Mouse (Mus musculus) bone marrow macrophage, adult 2 months (primary cell): ENCODE results near the gene Crybb3. TPM values are rescaled to one million over a fixed set of nuclear protein-coding genes. Genes with fewer than 3 reads are reported as not detected.

Source experiments
- H3K27ac ChIP-seq: 2 replicates; pipeline ENCODE4 v1.5.1; 2012; ENCODE audit warnings: low read depth, low read length; ENCODE audit not compliant: insufficient read depth
- H3K4me1 ChIP-seq: 2 replicates; pipeline ENCODE4 v1.6.1; 2012; ENCODE audit warnings: low read length; ENCODE audit not compliant: control insufficient read depth, insufficient read depth
- H3K4me3 ChIP-seq: 2 replicates; pipeline ENCODE4 v1.5.1; 2012; ENCODE audit warnings: mild to moderate bottlenecking, low read length, moderate library complexity; ENCODE audit not compliant: insufficient read depth
- CTCF ChIP-seq: IDR thresholded peaks from 2 replicates; pipeline ENCODE4 v1.5.1; 2012; ENCODE audit warnings: low read depth, mild to moderate bottlenecking, low read length, moderate library complexity
- POLR2A ChIP-seq: IDR thresholded peaks from 2 replicates; pipeline ENCODE4 v1.6.1; 2012; ENCODE audit warnings: mild to moderate bottlenecking, low read depth, low read length, borderline replicate concordance
- polyA plus RNA-seq: library from polyadenylated mRNA; stranded (reverse); fragments of >200 nt; gene quantifications from 2 replicates; pipeline ENCODE4 v1.2.4, GENCODE M21; 2012; ENCODE audit not compliant: missing spikeins, insufficient read depth, insufficient read length

Gene Crybb3
- polyA plus RNA-seq, 1 experiment, result not detected

DNA sequence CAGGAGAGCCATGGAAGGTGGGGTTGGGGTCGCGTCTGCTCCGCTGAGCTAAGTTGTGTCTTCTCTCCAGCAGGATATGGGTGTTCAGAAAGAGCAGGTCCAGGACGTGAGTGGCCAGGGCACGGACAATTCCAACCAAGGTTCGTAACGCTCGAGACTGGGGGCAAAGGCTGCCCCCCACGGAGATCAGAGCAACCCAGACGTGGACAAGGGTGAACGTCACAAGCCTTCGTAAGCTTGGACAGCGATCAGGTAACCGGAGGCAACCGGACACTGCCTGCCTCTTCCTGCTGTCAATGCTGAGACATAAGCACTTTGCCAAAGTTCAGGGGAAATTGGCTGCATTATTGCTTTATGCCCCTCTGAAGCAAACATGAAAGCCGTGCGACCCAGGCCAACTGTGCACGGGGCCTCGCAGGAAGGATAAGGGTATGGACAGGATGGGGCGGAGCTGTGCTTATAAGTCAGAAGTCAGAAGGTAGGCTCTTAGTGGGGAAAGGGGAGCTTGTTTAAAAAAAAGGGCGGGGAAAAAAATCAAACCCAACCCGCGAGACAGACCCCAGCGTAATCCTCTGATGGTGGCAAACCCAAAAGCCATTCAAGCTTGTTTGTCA is 8.8 kb upstream of the Crybb3 start:
- no peak for TF ChIP-seq POLR2A
- H3K4me3 ChIP-seq, result no peak overlapping the region
- H3K27ac ChIP-seq, result no peak overlapping the region
- H3K4me1 ChIP-seq, result no peaks in the 10 kb centered on the region

DNA sequence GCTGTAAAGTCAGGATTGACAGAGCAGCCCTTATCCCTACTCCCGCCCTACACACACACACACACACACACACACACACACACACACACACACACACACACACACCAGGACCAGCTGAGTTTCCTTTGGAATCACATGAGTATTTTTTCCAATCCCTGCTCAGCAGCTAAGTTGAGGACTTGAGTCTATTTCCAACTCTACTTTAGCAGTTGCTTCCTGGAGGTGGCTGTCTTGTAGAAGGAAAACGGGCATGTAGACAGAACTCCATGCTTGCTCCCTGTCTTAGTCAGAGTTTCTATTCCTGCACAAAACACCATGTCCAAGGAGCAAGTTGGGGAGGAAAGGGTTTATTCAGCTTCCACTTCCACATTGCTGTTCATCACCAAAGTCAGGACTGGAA is 6.1 kb upstream of the Crybb3 start:
- Histone ChIP-seq H3K4me1 (no peaks in the 10 kb centered on the region), H3K27ac (no peak overlapping the region), H3K4me3 (no peak overlapping the region)
- no peak for TF ChIP-seq CTCF
- no peak for TF ChIP-seq POLR2A

DNA sequence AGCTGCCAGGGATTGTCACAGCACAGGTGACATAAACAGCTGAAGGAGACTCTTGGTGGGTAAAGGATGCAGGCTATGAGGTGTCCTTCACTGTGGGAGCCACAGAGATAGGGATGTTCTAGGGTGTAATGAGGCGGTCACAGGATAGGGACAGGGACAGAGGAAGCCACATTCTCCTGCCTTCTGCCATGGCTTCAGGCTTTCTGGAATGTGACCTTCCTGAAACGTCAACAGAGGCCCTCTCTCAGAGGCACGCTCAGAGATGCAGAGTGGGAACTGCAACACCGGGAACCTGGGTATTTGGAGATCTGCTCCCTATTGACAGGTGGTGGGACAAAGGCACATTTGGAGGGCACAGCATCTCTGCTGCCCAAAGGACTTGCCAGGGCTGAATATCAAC is 5.6 kb upstream of the Crybb3 start:
- no peaks in the 10 kb centered on the region for H3K4me1 ChIP-seq
- H3K27ac ChIP-seq, result no peak overlapping the region
- H3K4me3 ChIP-seq, result no peak overlapping the region
- TF ChIP-seq CTCF, result no peak

DNA sequence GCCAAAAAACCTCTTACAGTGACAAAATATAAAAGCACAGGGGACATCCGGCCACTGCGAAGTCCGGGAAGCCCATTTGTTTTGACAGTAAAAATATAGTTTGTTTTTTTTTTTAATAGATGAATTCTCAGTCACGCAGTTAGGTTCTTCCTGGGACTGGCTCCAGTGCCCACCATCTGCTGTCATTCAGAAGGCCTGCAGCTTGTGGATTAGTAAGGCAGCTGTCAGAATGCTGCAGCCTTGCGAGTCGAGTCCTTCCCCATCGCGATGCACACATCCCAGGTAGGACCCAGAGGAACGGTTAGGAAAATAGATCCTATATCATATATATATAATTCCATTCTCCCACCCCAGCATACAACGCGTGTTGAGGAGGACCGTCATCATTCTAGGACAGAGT is 5.1 kb upstream of the Crybb3 start:
- Histone ChIP-seq H3K27ac (no peak overlapping the region), H3K4me1 (no peaks in the 10 kb centered on the region), H3K4me3 (no peak overlapping the region)
- TF ChIP-seq POLR2A (no peak), CTCF (no peak)

DNA sequence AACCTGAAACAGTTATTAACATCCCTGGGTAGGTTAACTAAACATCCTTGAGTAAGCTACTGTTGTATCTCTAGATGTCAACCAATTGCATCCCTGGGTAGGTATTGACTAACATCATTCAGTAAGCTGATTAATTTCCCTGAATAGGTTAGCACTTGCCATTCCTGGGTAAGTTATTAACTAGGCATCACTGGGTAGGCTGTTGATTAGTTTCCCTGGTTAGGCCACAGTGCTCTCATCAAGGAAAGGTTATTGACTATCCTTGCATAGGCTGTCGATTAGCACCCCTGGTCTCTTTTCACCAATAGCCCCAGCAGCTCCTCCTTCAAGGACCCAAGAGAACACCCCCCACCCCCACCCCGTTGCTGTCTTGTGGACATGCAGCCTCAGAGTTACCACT is 4.5 kb upstream of the Crybb3 start:
- H3K27ac ChIP-seq, result no peak overlapping the region
- no peak for TF ChIP-seq POLR2A
- TF ChIP-seq CTCF, result no peak

DNA sequence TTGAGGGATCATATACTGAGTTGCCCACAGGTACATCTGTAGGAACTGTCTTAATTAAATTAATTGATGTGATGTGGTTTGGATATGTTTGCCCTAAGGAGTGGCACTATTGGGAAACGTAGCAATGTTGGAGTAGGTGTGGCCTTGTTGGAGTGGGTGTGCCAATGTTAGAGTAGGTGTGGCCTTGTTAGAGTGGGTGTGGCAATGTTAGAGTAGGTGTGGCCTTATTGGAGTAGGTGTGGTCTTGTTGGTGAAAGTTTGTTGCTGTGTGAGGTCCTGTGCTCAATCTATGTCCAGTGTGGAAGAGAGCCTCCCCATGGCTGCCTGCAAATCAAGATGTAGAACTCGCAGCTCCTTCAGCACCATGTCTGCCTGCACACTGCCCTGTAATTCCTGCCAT is 2.9 kb upstream of the Crybb3 start:
- TF ChIP-seq POLR2A, result no peak
- no peak for TF ChIP-seq CTCF
- Histone ChIP-seq H3K4me3 (no peak overlapping the region), H3K4me1 (no peaks in the 10 kb centered on the region), H3K27ac (no peak overlapping the region)

More for the DNA sequence above, 4.5 kb upstream of the Crybb3 start:
- no peaks in the 10 kb centered on the region for H3K4me1 ChIP-seq
- no peak overlapping the region for H3K4me3 ChIP-seq

DNA sequence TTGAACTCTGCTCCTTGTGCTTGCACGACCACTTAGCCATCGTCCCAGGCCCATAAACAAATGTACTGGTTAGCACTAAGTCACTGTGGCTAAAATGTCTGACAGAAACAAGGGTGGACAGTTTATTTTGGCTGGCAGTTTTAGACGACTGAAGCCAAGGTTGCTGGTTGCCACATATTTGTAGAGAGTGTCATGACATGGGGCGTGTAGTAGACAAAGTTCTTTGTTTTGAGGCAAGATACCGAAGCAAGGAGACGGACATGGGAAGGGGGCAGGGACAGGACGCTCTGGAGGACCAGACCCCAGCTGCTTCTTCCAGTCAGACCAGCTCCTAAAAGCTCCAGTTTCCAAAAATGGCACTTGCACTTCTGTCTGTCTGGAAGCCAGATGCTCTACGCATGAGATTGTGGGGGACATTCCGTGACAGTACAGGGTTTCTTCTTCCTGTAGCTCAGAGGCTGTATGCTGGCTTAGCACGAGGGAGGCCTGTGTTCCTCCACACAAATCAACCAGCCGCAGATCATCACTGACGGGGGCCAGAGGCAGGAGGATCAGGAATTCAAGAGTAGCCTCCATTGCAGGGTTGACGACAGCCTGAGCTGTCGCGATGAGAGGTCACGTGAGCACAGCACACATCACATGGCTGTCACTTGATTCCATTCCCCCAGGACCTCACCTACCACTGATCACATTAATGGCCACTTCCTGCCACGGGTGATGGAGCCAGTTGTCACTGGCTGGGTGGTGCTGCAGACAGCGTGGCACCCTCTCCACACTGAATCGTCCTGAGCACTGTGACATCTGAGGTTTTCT is 1.2 kb upstream of the Crybb3 start:
- Histone ChIP-seq H3K27ac (no peak overlapping the region), H3K4me3 (no peak overlapping the region), H3K4me1 (no peaks in the 10 kb centered on the region)
- TF ChIP-seq POLR2A, result no peak
- TF ChIP-seq CTCF, result no peak

DNA sequence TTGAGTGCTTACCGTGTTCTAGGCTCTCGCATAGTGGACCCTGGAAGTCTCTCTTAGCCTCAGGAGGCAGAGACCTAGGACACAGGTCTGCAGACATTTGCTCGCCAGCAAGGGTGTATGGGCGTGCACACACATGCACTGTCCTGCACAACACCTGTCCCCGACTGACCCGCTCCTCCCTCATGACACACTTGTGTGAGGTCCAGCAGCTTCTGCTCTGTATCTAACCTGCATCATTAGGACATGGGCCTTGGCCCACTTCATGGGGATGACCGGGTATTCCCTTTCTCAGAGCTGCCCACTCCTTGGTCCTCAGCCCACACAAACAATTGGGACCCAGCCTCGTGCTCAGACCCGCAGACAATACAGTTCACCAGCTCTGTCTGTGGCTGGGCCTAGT is 364 bp downstream of the Crybb3 start:
- Histone ChIP-seq H3K4me1 (no peaks in the 10 kb centered on the region), H3K27ac (no peak overlapping the region), H3K4me3 (no peak overlapping the region)
- TF ChIP-seq POLR2A (no peak), CTCF (no peak)

DNA sequence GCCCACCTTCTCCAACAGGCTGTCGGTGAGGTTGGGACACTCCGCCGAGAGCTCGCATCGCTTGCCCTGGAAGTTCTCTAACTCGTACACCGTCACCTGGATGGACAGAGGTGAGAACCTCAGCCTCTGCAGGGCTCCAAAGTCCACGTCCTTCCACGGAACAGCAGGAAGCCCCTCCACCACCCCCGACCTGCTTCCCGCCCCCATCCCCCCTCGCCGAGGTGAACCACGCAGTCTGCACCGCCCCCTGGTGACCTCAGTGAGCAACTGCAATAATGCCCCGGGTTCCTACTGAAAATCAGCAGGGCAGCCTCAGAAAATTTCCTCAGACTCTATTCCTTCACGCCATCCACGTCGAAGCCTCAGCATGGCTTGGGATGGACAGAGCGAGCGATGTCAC is 1.6 kb downstream of the Crybb3 start:
- H3K27ac ChIP-seq, result no peak overlapping the region
- H3K4me1 ChIP-seq, result no peaks in the 10 kb centered on the region
- no peak for TF ChIP-seq POLR2A
- TF ChIP-seq CTCF, result peak; percentile 57
- no peak overlapping the region for H3K4me3 ChIP-seq

DNA sequence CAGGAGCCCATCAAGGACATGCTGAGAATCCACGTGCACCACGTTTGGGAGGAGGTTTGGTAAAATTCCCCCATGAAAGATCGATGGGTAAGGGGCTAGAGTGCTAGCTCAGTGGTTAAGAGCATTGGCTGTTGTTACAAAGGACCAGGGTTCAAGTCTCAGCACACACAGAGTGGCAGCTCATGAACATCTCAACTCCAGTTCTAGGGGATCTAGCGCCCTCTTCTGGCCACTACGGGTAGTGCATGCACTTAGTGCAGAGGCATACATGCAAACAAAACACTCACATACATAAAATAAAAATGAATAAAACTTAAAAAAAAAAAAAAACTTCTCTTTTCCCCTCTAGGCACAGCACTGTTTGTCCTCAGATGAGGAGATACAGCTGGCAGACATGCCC is 2.7 kb downstream of the Crybb3 start:
- H3K4me1 ChIP-seq, result no peaks in the 10 kb centered on the region
- no peak overlapping the region for H3K4me3 ChIP-seq
- TF ChIP-seq CTCF, result peak; percentile 78; the same call in 1 of the 2 replicates
- TF ChIP-seq POLR2A, result no peak
- no peak overlapping the region for H3K27ac ChIP-seq

DNA sequence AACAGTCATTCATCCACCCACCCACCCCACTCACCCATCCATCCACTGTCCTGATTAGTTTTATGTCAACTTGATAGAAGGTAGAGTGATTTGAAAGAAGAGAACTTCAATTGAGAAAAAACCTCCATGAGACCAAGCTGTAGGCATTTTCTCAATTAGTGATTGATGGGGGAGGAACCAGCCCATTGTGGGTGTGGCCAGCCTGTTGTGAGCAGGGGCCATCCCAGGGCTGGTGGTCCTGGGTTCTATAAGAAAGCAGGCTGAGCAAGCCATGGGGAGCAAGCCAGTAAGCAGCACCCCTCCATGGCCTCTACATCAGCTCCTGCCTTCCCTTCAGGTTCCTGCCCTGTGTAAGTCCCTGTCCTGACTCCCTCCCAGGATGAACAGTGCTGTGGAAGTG is 11.4 kb downstream of the Crybb3 start, which contains the start of gene Crybb2:
Gene Crybb2 (minus strand): TSS at position 101 of the 400 bp plus-strand sequence.
- no peaks in the 10 kb centered on the region for H3K4me1 ChIP-seq
- TF ChIP-seq POLR2A (no peak), CTCF (no peak)
- no peak within 1 kb of the TSS for H3K4me3 ChIP-seq
- H3K27ac ChIP-seq, result no peak within 1 kb of the TSS
